Mouse (Mus musculus) frontal cortex, postnatal 25 days (tissue): ENCODE data around the gene Tnf.

ENCODE experiments used
- DNase-seq, 2 experiments: peaks; one replicate each; pipeline ENCODE4 v3.0.0; 2022; ENCODE audit warnings: low spot score in 2 of 2

The Tnf gene

DNA sequence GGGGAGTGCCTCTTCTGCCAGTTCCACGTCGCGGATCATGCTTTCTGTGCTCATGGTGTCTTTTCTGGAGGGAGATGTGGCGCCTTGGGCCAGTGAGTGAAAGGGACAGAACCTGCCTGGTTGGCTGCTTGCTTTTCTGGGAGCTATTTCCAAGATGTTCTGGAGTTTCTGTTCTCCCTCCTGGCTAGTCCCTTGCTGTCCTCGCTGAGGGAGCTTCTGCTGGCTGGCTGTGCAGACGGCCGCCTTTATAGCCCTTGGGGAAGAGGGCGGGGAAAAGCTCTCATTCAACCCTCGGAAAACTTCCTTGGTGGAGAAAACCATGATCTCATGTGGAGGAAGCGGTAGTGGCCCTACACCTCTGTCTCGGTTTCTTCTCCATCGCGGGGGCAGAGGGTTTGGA, at the start of gene Tnf:
TSS of gene Tnf (minus strand) at position 221 of the 400 bp plus-strand sequence.
- DNase-seq, result no peak

DNA sequence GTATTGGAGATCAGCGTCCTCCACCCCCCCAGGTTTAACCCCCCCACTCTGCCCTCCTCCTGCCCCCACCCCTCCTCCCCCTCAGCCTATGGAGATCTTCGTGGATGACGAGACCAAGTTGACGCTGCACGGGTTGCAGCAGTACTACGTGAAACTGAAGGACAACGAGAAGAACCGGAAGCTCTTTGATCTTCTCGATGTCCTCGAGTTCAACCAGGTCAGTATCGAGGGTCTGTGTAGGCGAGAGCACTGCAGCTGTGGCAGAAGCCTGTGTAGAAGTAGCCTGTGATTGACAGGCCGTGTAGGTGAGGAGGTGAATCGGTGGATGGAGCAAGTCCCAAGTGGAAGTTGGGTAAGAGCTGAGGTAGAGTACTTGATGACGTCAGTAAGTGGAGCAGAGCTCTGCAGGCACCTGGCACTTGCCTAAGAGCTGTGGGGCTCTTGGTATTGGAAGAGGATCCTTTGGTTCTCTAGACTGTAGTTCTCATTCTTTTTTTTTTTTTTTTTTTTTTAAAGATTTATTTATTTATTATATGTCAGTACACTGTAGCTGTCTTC, 49.4 kb upstream of the Tnf start:
- DNase-seq, result no peak

GRCm38 (mm10) chr17:35250348-35251120, 48.7 kb upstream of the Tnf start:
- no peak for DNase-seq

GRCm38 (mm10) chr17:35249451-35250197, 47.8 kb upstream of the Tnf start:
- no peak for DNase-seq

GRCm38 (mm10) chr17:35248986-35249385, 47.2 kb upstream of the Tnf start:
- no peak for DNase-seq

- no peak for DNase-seq
Measured at GRCm38 (mm10) chr17:35247144-35247543, 45.3 kb upstream of the Tnf start.

- DNase-seq, result no peak
Measured at GRCm38 (mm10) chr17:35245731-35246623, 44.2 kb upstream of the Tnf start.

- DNase-seq, result no peak
Measured at GRCm38 (mm10) chr17:35244999-35245398, 43.2 kb upstream of the Tnf start.

GRCm38 (mm10) chr17:35243086-35243485, 41.3 kb upstream of the Tnf start:
- no peak for DNase-seq

- DNase-seq, result peak in 1 of 2 experiments; percentile 72
Measured at GRCm38 (mm10) chr17:35242015-35242941, 40.5 kb upstream of the Tnf start.

- peak; percentile 92 to 94 for DNase-seq
Measured at GRCm38 (mm10) chr17:35241305-35242014, 39.7 kb upstream of the Tnf start, which contains the start of gene Ddx39b. TSS of gene Ddx39b (plus strand) at chr17:35241746.

- DNase-seq, result no peak
Measured at GRCm38 (mm10) chr17:35240384-35241304, 38.8 kb upstream of the Tnf start.

DNA sequence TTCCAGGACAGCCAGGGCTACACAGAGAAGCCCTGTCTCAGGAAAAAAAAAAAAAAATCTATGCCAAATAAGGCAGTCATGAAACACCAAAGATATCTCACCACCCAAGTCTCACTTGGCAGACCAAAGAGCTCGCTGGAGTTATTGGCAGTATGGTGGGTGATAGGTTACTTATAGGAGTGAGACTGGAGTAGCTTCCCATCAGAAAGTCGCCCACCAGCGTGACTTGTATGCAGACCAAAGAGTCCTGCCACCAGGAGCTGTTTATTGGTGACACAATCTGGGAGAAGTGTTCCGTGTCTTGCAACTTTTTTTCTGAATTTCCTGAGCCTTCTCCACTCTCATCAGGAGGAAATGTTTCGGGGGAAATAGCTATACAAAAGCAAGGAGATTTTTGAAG, 37.9 kb upstream of the Tnf start:
- no peak for DNase-seq

- no peak for DNase-seq
Measured at GRCm38 (mm10) chr17:35237504-35237903, 35.7 kb upstream of the Tnf start.

- DNase-seq, result no peak
Measured at GRCm38 (mm10) chr17:35236996-35237395, 35.2 kb upstream of the Tnf start.

- peak; percentile 100 for DNase-seq
Measured at GRCm38 (mm10) chr17:35236390-35236746, 34.6 kb upstream of the Tnf start.

DNA sequence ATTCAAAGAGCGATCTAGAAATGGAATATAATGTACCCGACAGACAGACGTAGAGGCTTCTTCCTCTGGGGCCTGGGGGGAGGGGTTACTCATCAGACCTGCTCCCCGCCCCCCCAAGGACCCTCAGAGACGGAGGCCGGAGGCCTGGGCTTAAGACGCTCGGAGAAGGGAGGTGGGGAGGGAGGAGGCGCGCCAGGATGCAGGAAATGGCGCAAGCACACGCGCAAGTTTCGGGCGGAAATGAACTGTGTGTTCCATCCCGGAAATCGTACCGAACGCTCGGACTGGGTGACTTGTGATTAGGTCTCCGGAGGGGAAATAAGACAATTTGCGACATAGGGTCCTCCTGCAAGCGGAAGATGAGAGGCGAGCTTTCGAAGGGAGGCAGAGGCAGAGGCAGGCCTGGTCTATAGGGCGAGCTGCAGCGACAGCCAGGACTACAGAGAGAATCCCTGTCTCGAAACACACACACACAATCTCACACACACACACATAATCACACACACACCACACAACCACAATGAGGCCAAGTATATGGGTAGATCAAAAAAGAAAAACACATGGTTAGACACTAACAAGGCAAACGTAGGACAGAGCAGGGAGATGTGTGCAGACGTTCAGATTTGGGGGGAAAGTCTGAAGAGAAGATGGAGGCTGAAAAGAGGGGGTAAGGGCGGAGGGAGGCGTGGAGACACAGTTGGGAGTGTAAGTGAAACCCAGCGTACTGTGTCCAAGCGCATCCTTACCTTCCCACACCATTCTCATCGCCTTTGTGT, 34.0 kb upstream of the Tnf start, which contains the start of gene Nfkbil1:
TSS of gene Nfkbil1 (minus strand) at position 179 of the 776 bp plus-strand sequence.
- peak; percentile 81 for DNase-seq

GRCm38 (mm10) chr17:35234903-35235302, 33.1 kb upstream of the Tnf start:
- no peak for DNase-seq
